Mouse (Mus musculus) hindbrain, embryonic 12.5 days (tissue): Measurements from ENCODE around the gene Capn10. TPM values are rescaled to one million over a fixed set of nuclear protein-coding genes. Genes with fewer than 3 reads are reported as not detected.
"Not testable (repeated sequence)": the region's sequence is repeated elsewhere in the genome, so short reads cannot be mapped to it uniquely, and the experiment has no call there.

Experiments
- ATAC-seq: fragments of 200-750 bp; cut with Nextera tagmentation; 2 replicates; pipeline ENCODE4 v1.8.0; 2017; ENCODE audit warnings: moderate TSS enrichment; ENCODE audit not compliant: low FRiP score
- H3K27ac ChIP-seq: fragments of 300-500 bp; sonication (generic); 2 replicates; pipeline ENCODE4 v1.5.1; 2016; ENCODE audit warnings: mild to moderate bottlenecking
- H3K27me3 ChIP-seq: fragments of 300-500 bp; sonication (generic); 2 replicates; pipeline ENCODE4 v1.6.1; 2016; ENCODE audit warnings: mild to moderate bottlenecking
- H3K36me3 ChIP-seq: fragments of 300-500 bp; sonication (generic); 2 replicates; pipeline ENCODE4 v1.6.1; 2016; ENCODE audit warnings: mild to moderate bottlenecking
- H3K4me1 ChIP-seq: fragments of 300-500 bp; sonication (generic); 2 replicates; pipeline ENCODE4 v1.6.1; 2016
- H3K4me2 ChIP-seq: fragments of 300-500 bp; sonication (generic); replicated peaks from 2 replicates; pipeline ENCODE4 v1.6.1; 2016; ENCODE audit warnings: mild to moderate bottlenecking
- H3K4me3 ChIP-seq: fragments of 300-500 bp; sonication (generic); 2 replicates; pipeline ENCODE4 v1.5.1; 2016; ENCODE audit warnings: mild to moderate bottlenecking
- H3K9ac ChIP-seq: fragments of 300-500 bp; sonication (generic); 2 replicates; pipeline ENCODE4 v1.6.1; 2016; ENCODE audit warnings: mild to moderate bottlenecking, moderate library complexity
- H3K9me3 ChIP-seq: fragments of 300-500 bp; sonication (generic); replicated peaks from 2 replicates; pipeline ENCODE4 v1.6.1; 2016; ENCODE audit warnings: mild to moderate bottlenecking
- WGBS: fragments of 180-500 bp; shearing (Covaris S2); methylation state at CpG from one replicate; pipeline ENCODE4 v1.1.7; 2016; 5-methylcytosine and 5-hydroxymethylcytosine counted together
- polyA plus RNA-seq: library from polyadenylated mRNA; unstranded; fragments of >200 nt; fragmentation: Nextera tagmentation; extraction: Ambion mirVana; gene quantifications from 2 replicates; pipeline ENCODE4 v1.2.1, GENCODE M21; 2016

Capn10 gene
- polyA plus RNA-seq, 1 experiment from 2014 or later = 56.3 TPM

DNA sequence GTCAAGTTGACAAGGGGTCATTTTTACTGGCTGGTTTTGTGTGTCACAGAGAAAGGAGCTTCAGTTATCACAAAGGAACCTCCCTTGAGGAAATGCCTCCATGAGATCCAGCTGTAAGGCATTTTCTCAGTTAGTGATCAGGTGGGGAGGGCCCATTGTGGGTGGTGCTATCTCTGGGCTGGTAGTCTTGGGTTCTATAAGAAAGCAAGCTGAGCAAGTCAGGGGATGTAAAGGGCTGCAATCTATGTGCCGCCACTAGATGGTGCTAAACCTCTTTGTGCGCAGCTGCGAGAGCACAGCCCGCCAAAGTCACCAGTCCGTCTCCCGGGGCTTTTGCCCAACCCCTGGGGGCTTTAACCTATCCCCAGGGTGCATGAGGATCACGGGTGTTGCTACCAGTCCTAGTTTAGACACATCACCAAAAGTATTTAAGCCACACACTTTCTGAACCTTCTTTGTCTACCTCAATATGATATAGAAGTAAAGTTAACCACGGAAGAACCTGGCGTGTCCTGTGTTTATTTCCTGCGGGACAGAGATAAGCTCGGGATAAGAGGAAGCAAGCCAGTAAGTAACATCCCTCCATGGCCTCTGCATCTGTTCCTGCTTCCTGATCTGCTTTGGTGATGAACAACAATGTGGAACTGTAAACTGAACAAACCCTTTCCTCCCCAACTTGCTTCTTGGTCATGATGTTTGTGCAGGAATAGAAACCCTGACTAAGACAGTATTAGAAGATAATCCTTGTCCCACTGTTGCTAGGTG is 22.6 kb downstream of the Capn10 start:
- ATAC-seq, H3K4me1 ChIP-seq, H3K4me3 ChIP-seq, H3K9ac ChIP-seq, H3K36me3 ChIP-seq, H3K9me3 ChIP-seq, H3K27me3 ChIP-seq, H3K27ac ChIP-seq: not testable (repeated sequence)
- H3K4me2 ChIP-seq = peak overlapping the region; percentile 37
- WGBS = 10% methylated on average over 11 of the region's 11 CpGs

DNA sequence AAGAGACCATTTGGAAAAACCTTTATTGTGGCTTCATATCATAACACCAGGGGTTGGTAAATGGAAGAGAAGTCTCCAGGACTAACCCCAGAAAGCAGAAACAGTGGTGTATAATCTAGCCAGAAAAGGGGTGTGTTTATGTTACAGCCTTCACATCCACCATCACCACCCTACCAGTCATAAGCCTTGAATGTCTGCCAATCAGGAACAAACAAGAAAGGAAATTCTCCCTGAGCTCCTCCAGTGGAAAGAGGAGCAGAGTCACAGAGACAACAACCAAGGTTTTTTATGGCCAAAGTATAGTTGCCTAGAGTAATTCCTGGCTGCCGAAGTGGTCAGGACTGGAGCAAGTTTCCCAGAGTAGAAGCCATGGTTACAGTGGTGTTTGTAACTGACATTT is 24.8 kb downstream of the Capn10 start:
- Histone ChIP-seq H3K4me1 (no peaks in the 10 kb centered on the region), H3K36me3 (no peaks in the 10 kb centered on the region), H3K27me3 (no peaks in the 10 kb centered on the region), H3K27ac (no peak overlapping the region), H3K4me3 (no peak overlapping the region), H3K4me2 (no peak overlapping the region), H3K9ac (no peak overlapping the region), H3K9me3 (no peaks in the 10 kb centered on the region)
- no peak for ATAC-seq
- 79% methylated on average over 1 of the region's 1 CpGs for WGBS

DNA sequence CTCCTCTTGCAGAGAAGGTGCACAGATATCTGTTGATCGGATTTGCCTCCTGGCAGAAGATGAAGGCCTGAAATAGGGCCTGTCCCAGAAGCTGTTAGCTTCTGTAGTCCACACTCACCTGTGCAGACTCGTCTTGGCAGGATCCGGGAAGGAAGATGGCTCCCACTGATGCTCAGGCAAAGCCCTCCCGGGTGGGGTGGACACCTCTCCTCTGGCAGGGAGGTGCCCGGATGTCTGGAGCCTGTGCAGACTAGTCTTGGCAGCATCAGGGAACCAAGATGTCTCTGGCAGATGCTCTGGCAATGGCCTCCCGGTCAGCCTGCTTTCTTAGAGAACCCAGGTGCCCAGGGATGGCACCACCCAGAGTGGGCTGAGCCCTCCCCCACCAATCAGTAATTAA is 36.6 kb downstream of the Capn10 start:
- not testable (repeated sequence) for H3K4me2 ChIP-seq, H3K4me3 ChIP-seq, H3K27ac ChIP-seq, H3K27me3 ChIP-seq, H3K9me3 ChIP-seq, ATAC-seq, H3K36me3 ChIP-seq, H3K9ac ChIP-seq, H3K4me1 ChIP-seq
- 92% methylated on average over 6 of the region's 6 CpGs for WGBS

DNA sequence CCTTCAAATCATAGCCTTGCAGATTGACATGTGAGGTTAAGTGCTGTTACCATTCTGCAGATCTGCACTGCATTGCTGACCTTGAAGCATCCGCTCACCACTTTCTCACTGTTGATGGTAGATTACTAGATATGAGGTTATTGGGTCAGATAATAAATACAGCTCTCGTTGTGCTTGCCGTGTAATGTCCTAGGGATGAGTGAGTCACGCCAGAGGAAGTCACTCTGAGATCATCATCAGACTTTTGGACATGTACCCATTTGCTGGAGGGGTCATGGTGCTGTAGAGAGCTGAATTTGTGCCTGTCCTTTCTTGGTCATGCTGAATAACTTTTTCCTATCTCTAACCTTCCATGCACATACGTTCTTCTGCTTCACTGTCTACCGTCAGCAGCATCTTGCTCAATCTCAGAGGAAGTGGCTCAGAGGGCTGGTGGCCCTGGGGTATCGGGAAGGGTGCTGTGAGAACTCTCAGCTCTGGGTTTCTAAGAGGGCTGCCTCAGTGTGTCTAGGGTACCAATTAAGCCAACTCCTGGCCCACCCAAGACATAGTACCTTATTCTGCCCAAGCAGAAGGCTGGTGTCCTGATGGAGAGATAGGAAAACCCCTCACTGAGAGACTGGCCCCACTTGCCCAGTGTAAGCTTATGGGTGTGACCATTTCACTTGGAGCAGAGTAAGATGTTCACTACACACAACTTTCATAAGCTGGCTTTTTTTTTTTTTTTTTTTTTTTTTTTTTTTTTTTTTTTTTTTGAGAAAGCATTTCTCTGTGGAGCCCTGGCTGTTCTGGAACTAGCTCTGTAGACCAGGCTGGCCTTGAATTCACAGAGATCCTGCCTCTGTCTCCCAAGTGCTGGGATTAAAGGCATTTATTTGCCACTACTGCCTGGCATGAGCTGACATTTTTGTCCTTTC is 38.0 kb downstream of the Capn10 start:
- Histone ChIP-seq H3K4me1 (peaks cover 12% of the 10 kb centered on the region), H3K4me3 (no peak overlapping the region), H3K27ac (no peak overlapping the region), H3K36me3 (no peaks in the 10 kb centered on the region), H3K9me3 (no peaks in the 10 kb centered on the region), H3K4me2 (no peak overlapping the region), H3K27me3 (no peaks in the 10 kb centered on the region), H3K9ac (no peak overlapping the region)
- WGBS = 88% methylated on average over 7 of the region's 7 CpGs
- ATAC-seq = no peak

DNA sequence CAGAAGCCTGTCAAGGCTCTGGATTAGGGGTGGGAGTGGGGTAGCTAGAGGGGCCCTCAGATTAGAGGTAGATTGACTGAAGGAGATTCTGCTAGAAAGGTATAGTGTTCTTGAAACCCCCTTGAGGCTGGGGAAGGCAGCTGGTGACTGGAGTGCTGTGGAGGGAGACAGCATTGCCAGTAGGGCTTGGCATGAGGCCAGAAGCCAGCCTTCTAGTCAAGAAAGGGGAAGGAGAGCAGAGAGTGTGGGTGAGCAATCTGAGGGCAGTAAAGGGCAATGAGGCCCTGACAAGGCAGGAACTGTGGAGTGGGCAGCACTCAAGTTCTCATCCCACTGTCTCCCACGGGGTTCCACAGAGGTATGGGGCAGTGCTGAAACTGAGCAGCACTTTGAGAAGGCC is 38.7 kb downstream of the Capn10 start:
- no peak overlapping the region for H3K9ac ChIP-seq
- H3K4me3 ChIP-seq = no peak overlapping the region
- no peak overlapping the region for H3K4me2 ChIP-seq
- H3K27me3 ChIP-seq = no peaks in the 10 kb centered on the region; the same call in 1 of the 2 replicates
- no peaks in the 10 kb centered on the region for H3K36me3 ChIP-seq
- H3K4me1 ChIP-seq = peaks cover 12% of the 10 kb centered on the region
- H3K9me3 ChIP-seq = no peaks in the 10 kb centered on the region
- H3K27ac ChIP-seq = no peak overlapping the region
- ATAC-seq = no peak
- 95% methylated on average over 1 of the region's 1 CpGs for WGBS

DNA sequence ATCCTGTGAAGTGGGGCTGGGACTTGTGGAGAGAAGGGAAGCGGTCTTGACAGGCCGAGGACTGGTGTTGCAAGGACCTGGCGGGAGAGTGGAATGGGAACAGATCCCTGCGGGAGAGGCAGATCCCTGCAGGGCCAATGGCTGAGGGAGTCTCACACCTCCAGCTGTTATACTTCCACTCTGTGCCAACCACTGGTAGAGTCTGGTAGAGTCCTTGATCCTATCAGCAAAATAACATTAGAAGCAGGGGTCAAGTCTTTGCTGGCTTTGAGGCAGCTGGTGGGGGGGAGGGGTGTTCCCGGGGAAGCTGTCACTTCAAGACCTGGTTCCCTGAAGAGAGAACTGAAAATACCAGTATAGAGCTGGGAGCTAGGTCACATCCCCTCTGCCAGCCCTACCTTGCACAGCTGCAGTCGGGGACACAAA is 42.0 kb downstream of the Capn10 start:
- H3K4me1 ChIP-seq = peaks cover 16% of the 10 kb centered on the region
- H3K9ac ChIP-seq = no peak overlapping the region
- H3K9me3 ChIP-seq = no peaks in the 10 kb centered on the region
- 61% methylated on average over 6 of the region's 6 CpGs for WGBS
- H3K4me2 ChIP-seq = no peak overlapping the region
- H3K4me3 ChIP-seq = no peak overlapping the region
- no peaks in the 10 kb centered on the region; the same call in none of the 2 replicates for H3K27me3 ChIP-seq
- no peak overlapping the region for H3K27ac ChIP-seq
- H3K36me3 ChIP-seq = no peaks in the 10 kb centered on the region
- ATAC-seq = no peak

DNA sequence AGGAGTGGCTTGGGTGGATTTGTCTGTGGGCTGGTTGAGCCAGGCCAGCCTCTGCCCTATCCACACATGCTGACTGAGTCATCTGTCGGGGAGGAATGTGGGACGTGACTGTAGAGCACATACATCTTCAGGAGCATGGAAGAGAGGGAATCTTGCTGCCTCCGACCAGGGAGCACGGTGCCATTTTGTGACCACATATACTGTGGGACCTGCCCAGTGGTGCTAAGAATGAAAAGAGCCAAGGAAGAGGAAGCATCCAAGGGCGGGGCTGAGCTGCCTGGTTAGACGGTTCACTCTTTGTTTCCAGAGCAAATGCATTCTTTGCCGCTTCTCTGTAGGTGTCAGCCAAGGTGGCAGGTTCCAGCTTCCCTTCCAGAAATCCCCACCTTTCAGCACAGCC is 44.5 kb downstream of the Capn10 start:
- no peaks in the 10 kb centered on the region for H3K9me3 ChIP-seq
- ATAC-seq = no peak
- H3K27ac ChIP-seq = no peak overlapping the region
- H3K4me2 ChIP-seq = no peak overlapping the region
- no peak overlapping the region for H3K9ac ChIP-seq
- no peak overlapping the region for H3K4me3 ChIP-seq
- H3K36me3 ChIP-seq = no peaks in the 10 kb centered on the region
- WGBS = 46% methylated on average over 7 of the region's 7 CpGs
- no peaks in the 10 kb centered on the region; the same call in none of the 2 replicates for H3K27me3 ChIP-seq
- H3K4me1 ChIP-seq = peaks cover 11% of the 10 kb centered on the region

DNA sequence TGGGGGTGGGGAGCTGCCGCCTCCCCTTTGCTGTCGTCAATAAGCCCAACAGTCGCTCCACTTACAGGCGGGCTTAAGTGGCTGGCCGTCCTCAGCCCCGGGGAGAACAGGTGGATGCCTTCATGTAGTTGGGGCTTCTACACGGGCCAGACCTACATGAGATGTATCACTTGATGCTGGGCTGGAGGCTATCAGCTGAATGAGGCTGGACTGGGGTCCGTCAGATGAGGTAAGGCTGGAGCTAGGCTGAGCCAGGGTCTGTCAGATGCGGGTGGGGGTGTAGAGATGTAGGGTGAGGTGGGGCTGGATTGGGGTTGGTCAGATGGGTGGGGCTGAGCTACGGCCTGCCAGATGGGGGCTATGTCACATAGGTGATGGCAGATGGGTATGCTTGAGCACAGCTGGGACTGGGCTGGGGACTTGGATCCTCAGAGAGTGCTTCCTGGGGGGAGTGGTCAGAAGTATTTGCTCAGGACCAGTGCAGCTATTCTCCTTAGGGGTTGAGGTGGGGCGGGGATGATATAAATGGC is 45.0 kb downstream of the Capn10 start:
- H3K4me1 ChIP-seq = peaks cover 11% of the 10 kb centered on the region
- ATAC-seq = 0 out of 2 replicates have a peak, but pooled peaks have one; percentile 23
- H3K36me3 ChIP-seq = no peaks in the 10 kb centered on the region
- 35% methylated on average over 11 of the region's 11 CpGs for WGBS
- H3K27me3 ChIP-seq = no peaks in the 10 kb centered on the region; the same call in none of the 2 replicates
- no peak overlapping the region for H3K9ac ChIP-seq
- no peak overlapping the region for H3K4me3 ChIP-seq
- H3K9me3 ChIP-seq = no peaks in the 10 kb centered on the region
- no peak overlapping the region for H3K4me2 ChIP-seq
- no peak overlapping the region for H3K27ac ChIP-seq

DNA sequence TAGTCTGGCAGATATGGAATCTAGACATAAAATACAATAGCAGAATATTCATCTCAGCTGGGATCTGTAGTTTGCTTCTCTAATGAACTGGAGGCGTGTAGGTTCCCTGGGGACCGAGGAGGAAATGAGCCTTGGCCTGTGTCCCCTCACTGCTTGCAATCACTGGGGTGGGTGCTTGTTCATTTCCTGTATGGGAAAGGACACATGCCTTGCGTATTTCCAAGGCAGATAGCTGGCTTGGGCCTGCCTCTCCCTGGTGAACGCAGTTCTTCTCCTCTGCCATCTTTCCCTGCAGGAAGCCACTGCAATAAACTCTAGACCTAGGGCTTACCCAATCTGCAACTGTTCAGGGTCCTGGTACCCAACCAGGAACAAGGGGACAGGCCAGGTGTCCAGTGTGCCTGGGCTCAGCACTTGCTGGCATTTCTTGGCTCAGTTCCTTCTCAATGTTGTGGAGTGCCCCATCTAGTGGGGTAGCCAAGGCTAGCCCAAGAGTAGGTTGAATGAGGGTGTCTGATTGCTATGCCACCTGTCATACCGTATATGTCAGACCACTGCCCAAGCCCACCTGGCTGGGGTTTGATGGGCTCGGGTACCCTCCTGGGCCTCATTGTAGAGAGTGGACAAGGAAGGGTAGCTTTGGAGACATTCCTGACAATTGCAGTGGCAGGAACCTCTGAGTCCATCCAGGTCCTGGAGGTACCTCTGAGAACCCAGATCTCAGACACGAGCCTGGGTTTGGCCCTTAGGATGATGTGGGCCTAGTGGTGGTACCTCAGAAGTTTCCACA is 47.1 kb downstream of the Capn10 start:
- H3K9ac ChIP-seq = no peak overlapping the region
- H3K36me3 ChIP-seq = no peaks in the 10 kb centered on the region
- H3K9me3 ChIP-seq = no peaks in the 10 kb centered on the region
- H3K27ac ChIP-seq = no peak overlapping the region
- H3K27me3 ChIP-seq = no peaks in the 10 kb centered on the region; the same call in none of the 2 replicates
- WGBS = 82% methylated on average over 7 of the region's 7 CpGs
- H3K4me2 ChIP-seq = no peak overlapping the region
- ATAC-seq = no peak
- peaks cover 8% of the 10 kb centered on the region for H3K4me1 ChIP-seq
- no peak overlapping the region for H3K4me3 ChIP-seq

DNA sequence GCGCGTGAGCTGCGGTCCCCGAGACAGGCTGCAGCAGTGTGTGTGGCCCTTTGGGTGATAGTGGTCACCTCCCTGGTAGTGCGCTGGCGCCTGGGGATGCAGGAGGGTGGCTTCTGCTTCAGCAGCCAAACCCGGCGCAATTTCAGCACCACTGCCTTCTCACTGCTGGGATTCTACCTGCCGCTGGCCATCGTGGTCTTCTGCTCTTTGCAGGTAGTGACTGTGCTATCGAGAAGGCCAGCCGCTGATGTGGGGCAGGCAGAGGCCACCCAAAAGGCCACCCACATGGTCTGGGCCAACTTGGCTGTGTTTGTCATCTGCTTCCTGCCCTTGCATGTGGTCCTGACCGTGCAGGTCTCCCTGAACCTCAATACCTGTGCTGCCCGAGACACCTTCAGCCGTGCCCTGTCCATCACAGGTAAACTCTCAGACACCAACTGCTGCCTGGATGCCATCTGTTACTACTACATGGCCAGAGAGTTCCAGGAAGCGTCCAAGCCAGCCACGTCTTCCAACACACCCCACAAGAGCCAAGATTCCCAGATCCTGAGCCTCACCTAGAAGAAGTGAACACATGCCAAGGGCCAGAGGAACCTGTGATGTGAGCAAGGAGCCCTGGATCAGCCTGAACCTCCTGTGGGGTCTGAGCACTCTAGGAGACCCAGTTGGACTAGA is 48.9 kb downstream of the Capn10 start:
- no peaks in the 10 kb centered on the region for H3K9me3 ChIP-seq
- H3K27me3 ChIP-seq = no peaks in the 10 kb centered on the region; the same call in 1 of the 2 replicates
- H3K36me3 ChIP-seq = no peaks in the 10 kb centered on the region
- no peak overlapping the region for H3K27ac ChIP-seq
- peaks cover 4% of the 10 kb centered on the region; the same call in 1 of the 2 replicates for H3K4me1 ChIP-seq
- no peak for ATAC-seq
- no peak overlapping the region for H3K4me3 ChIP-seq
- WGBS = 93% methylated on average over 17 of the region's 17 CpGs
- H3K9ac ChIP-seq = no peak overlapping the region
- no peak overlapping the region for H3K4me2 ChIP-seq

DNA sequence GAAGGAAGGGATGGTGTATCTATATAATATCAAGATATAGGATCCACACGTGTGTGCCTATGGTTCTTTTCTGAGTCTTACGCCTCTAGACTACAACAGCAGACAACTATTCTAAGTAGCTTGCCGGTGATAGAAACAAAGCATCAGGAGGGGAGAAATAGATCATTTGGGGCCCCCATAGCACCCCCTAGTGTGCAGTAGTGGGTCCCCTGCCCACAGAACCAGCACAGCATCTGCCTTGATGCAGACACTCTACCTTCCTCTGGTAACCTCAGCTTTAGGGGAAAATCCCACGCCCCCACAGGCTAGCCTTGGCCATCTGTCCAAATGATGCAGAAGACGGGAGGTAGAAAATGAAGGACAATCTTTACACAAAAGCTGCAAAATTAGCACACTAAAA is 50.8 kb downstream of the Capn10 start:
- no peak overlapping the region for H3K9ac ChIP-seq
- H3K4me1 ChIP-seq = no peaks in the 10 kb centered on the region
- H3K4me3 ChIP-seq = no peak overlapping the region
- no peak for ATAC-seq
- no peak overlapping the region for H3K4me2 ChIP-seq
- 86% methylated on average over 5 of the region's 5 CpGs for WGBS
- no peaks in the 10 kb centered on the region for H3K27me3 ChIP-seq
- no peaks in the 10 kb centered on the region for H3K36me3 ChIP-seq
- no peak overlapping the region for H3K27ac ChIP-seq
- H3K9me3 ChIP-seq = no peaks in the 10 kb centered on the region
